Mouse (Mus musculus): ENCODE measurements around the gene Arap2. TPM values are rescaled to one million over a fixed set of nuclear protein-coding genes. Genes with fewer than 3 reads are reported as not detected.
"Not testable (repeated sequence)": the region's sequence is repeated elsewhere in the genome, so short reads cannot be mapped to it uniquely, and the experiment has no call there.

Arap2 gene
- polyA plus RNA-seq, 1 experiment = 3.3 TPM

- no peak for DNase-seq (ENCODE audit: low read depth)
- no peak for TF ChIP-seq CTCF (IDR thresholded peaks at IDR 0.05; ENCODE audit: borderline replicate concordance, extremely low read depth, insufficient read depth, insufficient read length)
- TF ChIP-seq POLR2A (IDR thresholded peaks at IDR 0.05; ENCODE audit: borderline replicate concordance, extremely low read depth, insufficient read depth, insufficient read length, poor library complexity, severe bottlenecking) = no peak
These were observed 1.8 kb downstream of the Arap2 start for GRCm38 (mm10) chr5:62764161-62764560.

GRCm38 (mm10) chr5:62763046-62763445 lies 2.9 kb downstream of the Arap2 start:
- no peak for TF ChIP-seq POLR2A (IDR thresholded peaks at IDR 0.05; ENCODE audit: borderline replicate concordance, extremely low read depth, insufficient read depth, insufficient read length, poor library complexity, severe bottlenecking)
- no peak for TF ChIP-seq CTCF (IDR thresholded peaks at IDR 0.05; ENCODE audit: borderline replicate concordance, extremely low read depth, insufficient read depth, insufficient read length)
- no peak for DNase-seq (ENCODE audit: low read depth)

GRCm38 (mm10) chr5:62762298-62762960 lies 3.5 kb downstream of the Arap2 start:
- no peak for DNase-seq (ENCODE audit: low read depth)
- TF ChIP-seq CTCF (IDR thresholded peaks at IDR 0.05; ENCODE audit: borderline replicate concordance, extremely low read depth, insufficient read depth, insufficient read length) = no peak
- no peak for TF ChIP-seq POLR2A (IDR thresholded peaks at IDR 0.05; ENCODE audit: borderline replicate concordance, extremely low read depth, insufficient read depth, insufficient read length, poor library complexity, severe bottlenecking)

- peak; percentile 18 for DNase-seq (ENCODE audit: low read depth)
- TF ChIP-seq CTCF (IDR thresholded peaks at IDR 0.05; ENCODE audit: borderline replicate concordance, extremely low read depth, insufficient read depth, insufficient read length) (no peak), POLR2A (IDR thresholded peaks at IDR 0.05; ENCODE audit: borderline replicate concordance, extremely low read depth, insufficient read depth, insufficient read length, poor library complexity, severe bottlenecking) (no peak)
These were observed 5.0 kb downstream of the Arap2 start for GRCm38 (mm10) chr5:62760791-62761504.

- TF ChIP-seq CTCF (IDR thresholded peaks at IDR 0.05; ENCODE audit: borderline replicate concordance, extremely low read depth, insufficient read depth, insufficient read length) = no peak
- DNase-seq (ENCODE audit: low read depth) = no peak
These were observed 10.0 kb downstream of the Arap2 start for GRCm38 (mm10) chr5:62755808-62756527.

- DNase-seq (ENCODE audit: low read depth) = no peak
These were observed 13.0 kb downstream of the Arap2 start for GRCm38 (mm10) chr5:62752934-62753333.

GRCm38 (mm10) chr5:62751692-62752091 lies 14.3 kb downstream of the Arap2 start:
- no peak for DNase-seq (ENCODE audit: low read depth)
- TF ChIP-seq CTCF (IDR thresholded peaks at IDR 0.05; ENCODE audit: borderline replicate concordance, extremely low read depth, insufficient read depth, insufficient read length) (no peak), POLR2A (IDR thresholded peaks at IDR 0.05; ENCODE audit: borderline replicate concordance, extremely low read depth, insufficient read depth, insufficient read length, poor library complexity, severe bottlenecking) (no peak)

More at GRCm38 (mm10) chr5:62752934-62753333, 13.0 kb downstream of the Arap2 start:
- TF ChIP-seq POLR2A (IDR thresholded peaks at IDR 0.05; ENCODE audit: borderline replicate concordance, extremely low read depth, insufficient read depth, insufficient read length, poor library complexity, severe bottlenecking) (no peak), CTCF (IDR thresholded peaks at IDR 0.05; ENCODE audit: borderline replicate concordance, extremely low read depth, insufficient read depth, insufficient read length) (no peak)

- no peak for DNase-seq (ENCODE audit: low read depth)
- TF ChIP-seq CTCF (IDR thresholded peaks at IDR 0.05; ENCODE audit: borderline replicate concordance, extremely low read depth, insufficient read depth, insufficient read length) = no peak
- no peak for TF ChIP-seq POLR2A (IDR thresholded peaks at IDR 0.05; ENCODE audit: borderline replicate concordance, extremely low read depth, insufficient read depth, insufficient read length, poor library complexity, severe bottlenecking)
These were observed 17.8 kb downstream of the Arap2 start for GRCm38 (mm10) chr5:62748168-62748567.

- TF ChIP-seq POLR2A (IDR thresholded peaks at IDR 0.05; ENCODE audit: borderline replicate concordance, extremely low read depth, insufficient read depth, insufficient read length, poor library complexity, severe bottlenecking) = no peak
- no peak for TF ChIP-seq CTCF (IDR thresholded peaks at IDR 0.05; ENCODE audit: borderline replicate concordance, extremely low read depth, insufficient read depth, insufficient read length)
- no peak for DNase-seq (ENCODE audit: low read depth)
These were observed 22.6 kb downstream of the Arap2 start for GRCm38 (mm10) chr5:62743220-62743922.

GRCm38 (mm10) chr5:62739451-62740415 lies 26.2 kb downstream of the Arap2 start:
- TF ChIP-seq POLR2A (IDR thresholded peaks at IDR 0.05; ENCODE audit: borderline replicate concordance, extremely low read depth, insufficient read depth, insufficient read length, poor library complexity, severe bottlenecking) = no peak
- no peak for DNase-seq (ENCODE audit: low read depth)

GRCm38 (mm10) chr5:62730573-62730972 lies 35.4 kb downstream of the Arap2 start:
- DNase-seq (ENCODE audit: low read depth) = not testable (repeated sequence)
